Mouse (Mus musculus) naive thymus-derived CD4-positive, alpha-beta T cell, adult 2 months (primary cell): Measurements from ENCODE around the gene Leap2.
A peak's percentile ranks its signal among the peaks of the same experiment; 100 is the strongest.
"Not testable (repeated sequence)": the region's sequence is repeated elsewhere in the genome, so short reads cannot be mapped to it uniquely, and the experiment has no call there.

Source experiments
- DNase-seq: peaks from one replicate; pipeline ENCODE4 v3.0.0-alpha.2; 2011; ENCODE audit warnings: low read depth

Gene Leap2

DNA sequence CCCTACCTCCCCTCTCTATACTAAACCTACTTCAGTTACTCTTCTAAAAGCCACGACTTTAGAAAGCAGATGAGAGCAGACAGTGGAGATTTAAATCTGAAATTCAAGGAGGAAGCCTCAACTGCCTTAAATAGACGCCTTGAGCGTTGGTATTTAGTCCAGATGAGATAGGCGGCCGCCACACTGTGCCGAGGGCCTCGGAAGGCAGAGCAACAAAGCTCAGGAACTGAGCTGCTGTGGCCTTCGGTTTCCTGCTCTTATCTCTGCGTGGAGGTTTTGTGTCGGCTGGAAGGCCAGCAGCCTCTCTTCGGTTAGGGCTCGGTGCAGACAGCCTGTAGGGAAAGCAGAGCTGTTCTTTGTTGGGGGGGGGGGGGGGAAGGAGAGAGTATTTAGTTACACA is 19.0 kb upstream of the Leap2 start:
- peak; percentile 66 for DNase-seq

DNA sequence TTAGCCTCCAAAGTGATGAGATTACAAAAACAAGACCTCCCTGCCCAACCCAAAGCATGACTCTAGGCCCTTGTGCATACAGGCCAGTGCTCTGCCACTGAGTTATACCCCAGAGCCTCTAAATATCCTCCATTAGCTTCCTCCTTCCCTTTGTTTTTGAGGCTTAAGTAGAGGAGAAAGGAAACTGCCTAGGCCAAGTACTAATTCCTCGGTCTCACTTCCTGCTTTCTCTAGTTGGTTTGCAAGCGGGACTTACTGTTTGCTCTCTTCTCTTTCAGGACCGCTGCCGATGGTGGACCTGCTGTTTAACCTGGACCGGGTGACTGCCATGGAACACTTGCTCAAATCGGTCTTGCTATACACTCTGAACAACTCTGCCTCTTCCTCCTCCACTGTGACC is 13.4 kb upstream of the Leap2 start:
- no peak for DNase-seq

DNA sequence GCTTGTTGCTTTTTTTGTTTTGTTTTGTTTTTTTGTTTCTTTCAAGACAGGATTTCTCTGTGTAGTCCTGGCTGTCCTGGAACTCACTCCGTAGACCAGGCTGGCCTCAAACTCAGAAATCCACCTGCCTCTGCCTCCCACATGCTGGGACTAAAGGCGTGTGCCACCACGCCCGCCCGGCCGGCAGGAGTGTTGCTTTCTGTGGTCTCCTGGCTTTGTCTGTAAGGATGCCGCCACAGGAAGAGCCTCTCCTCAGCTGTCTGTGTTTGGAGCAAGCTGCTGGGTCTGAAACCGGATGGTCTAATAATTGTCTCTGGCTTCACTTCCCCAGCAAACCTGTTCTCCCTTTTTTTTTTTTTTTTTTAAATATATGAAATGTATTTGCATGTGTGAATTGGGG is 12.5 kb upstream of the Leap2 start:
- DNase-seq: no peak

DNA sequence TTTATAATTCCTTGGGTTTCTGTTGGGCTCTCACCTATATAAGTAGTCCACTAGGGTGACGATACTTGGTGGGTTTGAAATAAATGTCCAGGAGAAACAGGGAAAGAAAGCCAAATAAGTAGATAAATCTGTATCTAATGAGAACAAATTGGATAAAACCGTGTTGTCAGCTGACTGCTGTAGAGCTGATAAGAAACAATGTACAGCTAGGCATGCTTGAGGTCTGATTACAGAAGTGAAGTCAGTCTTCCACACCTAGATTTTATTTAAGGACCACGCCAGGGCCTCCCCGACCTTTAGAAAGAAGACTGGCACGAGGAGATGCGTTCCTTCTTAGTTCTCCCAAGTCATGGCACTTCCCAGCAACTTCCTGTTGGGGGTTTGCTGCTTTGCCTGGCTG is 10.1 kb upstream of the Leap2 start:
- DNase-seq: no peak

DNA sequence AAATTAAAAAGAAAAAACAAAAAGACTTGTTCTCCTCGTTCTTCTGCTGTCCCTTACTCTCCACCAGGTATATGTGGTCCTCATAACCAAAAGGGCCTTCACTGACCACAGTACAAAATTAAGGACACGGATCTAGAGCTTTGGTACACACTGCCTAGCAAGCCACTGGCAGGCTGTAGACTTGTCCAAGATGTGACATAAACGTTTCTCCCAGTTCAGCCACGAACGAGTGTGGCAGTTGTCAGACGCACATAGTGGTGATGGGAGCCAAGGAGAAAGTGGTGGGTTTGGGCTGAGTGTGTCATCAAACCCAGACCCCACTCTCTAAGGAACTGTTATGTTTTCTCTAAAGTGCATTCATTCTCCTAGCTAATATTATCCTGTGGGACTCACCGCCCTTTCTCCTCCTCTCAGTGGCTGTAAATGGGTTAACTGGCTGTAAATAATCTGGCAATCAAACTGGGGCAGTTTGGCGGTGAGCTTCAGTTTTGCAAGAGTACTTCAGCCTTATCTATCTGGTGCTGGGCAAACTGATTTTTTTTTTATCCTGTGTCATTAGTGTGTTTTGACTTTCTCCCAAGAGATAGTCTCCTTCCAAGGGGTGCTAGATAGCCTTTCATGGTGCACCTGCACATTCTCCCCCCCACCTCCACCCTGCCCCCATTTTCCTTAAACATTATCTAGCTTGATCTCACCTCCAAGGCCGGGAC is 8.5 kb upstream of the Leap2 start:
- DNase-seq: no peak

DNA sequence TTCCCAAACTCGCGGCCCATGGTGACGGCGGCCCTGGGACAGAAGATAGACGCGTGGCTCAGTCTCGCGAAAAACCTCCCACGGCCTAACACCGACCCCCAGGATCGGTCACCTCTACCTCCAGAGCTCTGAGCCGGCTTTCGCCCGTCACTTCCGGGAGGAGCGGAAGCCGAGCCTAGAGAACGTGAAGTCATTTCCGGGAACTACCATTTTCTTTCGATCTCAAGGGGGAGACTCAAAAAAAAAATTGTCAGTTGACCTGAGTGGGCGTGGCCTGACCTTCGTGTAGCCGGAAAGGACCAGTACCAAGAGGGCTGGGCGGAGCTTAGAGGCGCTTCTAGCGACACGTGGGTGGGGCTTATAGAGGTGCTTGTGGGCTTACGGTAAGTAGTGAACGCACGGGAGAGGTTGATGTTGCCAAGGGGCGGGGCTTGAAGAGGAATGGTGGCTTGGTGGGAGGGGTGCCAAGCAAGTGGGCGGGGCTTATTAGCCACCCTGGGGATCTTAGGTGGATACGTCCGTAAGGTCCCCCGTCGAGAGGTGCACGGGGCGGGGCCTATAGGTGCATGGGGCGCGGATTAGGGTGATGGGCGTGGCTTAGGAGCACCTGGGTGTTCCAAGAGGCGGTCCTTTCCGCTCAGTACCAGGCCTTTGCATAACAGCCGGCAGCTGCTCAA is 7.8 kb upstream of the Leap2 start, which contains the start of the genes Uqcrq and Gdf9:
TSS of gene Uqcrq (minus strand) at position 162 of the 677 bp plus-strand sequence.
TSS of gene Gdf9 (plus strand) at position 354 of the 677 bp plus-strand sequence.
- DNase-seq: peak; percentile 99

DNA sequence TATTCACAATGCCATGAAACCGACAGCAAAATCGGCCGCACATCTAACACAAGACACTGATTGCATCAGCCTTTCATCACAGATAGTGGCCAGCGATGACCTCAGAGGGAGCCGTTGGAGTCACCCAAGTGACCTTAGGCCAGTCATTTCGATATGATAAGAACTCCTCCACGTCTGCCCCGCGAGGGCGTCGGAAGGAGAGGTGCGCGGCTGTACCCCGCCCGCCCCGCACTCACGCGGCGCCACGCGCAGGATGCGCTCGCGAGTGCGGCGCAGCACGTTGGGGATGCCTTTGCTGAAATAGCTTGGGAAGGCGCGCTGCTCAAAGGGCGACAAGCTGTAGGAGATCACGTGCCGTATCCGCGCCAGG is 7.3 kb upstream of the Leap2 start:
- no peak for DNase-seq

DNA sequence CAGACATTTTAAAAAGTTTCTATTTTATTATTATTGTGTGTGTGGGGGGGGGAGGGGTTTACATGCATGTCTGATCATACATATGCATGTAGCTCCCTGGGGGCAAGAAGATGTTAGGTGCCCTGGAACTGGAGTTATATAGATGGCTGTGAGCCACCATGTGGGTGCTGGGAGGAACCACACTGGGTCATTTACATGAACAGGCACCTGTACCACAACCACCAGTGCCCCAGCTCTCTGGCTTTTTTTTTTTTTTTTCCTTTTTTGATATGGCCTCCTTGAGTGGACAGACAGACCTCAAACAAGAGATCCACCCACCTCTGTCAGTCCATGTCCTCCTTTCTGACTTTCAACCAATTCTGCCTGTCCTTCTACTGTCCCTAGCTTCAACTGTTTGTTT is 6.2 kb upstream of the Leap2 start:
- DNase-seq: no peak

DNA sequence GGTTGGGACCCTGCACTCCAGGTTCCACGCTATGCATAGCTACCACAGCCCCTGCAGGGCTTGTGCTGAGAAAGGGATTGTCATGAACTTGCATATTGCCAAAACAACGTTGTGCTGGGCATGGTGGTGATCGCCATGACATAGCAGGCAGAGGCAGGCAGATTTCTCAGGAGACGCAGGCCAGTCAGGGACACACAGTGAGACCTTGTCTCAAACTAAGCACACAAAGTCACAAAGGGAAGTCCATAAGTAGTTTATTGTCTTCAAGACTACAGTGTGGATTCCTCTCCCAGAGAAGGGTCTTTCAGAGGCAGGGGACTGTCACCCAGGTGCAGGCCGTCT is 5.7 kb upstream of the Leap2 start:
- no peak for DNase-seq

DNA sequence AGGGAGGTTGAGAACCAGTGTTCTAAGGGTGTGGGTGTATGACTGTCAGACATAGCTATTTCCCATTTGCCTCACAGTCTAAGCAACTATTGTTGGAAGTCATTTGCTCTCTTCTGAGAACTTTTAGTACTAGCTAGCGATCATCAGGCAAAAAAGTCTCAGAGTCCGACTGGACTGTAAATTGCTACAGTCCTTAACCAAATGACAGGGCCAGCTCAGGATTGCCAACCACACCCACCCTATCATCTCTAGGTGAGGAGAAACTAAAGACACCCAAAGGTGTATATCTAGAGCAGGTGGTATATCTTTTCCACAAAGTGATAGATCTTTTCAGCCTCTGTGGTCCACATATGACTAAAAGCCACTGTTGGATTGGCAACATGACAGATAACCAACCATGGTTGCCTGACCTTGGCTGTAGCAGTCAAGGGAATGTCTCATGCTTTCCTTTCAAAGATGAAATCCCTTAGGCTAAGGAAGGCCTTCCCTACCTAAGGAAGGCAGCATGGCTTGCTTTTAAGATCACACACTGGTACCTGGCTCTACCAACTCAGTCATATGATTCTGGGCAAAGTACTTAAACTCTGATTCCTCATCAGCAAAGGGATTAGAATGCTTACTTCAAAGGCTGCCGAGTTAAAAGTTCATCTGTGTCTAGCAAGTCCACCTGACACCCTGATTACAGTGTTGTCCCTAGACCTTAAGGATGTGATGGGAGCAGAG is 5.2 kb upstream of the Leap2 start:
- DNase-seq: no peak

DNA sequence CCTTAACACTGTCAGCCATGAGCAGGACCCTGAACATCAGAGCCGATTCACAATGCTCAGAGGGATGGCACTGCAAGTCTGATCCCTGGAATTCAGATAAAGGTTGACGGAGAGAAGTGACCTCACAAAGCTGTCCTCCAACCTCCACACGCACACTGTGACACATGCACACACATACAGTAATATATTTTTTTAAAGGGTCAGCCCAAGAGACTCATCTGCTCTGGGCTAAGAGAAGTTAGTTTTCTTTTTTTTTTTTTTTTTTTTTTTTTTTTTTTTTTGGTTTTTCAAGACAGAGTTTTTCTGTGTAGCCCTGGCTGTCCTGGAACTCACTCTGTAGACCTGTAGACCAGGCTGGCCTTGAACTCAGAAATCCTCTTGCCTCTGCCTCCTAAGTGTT is 3.9 kb upstream of the Leap2 start:
- DNase-seq: not testable (repeated sequence)

DNA sequence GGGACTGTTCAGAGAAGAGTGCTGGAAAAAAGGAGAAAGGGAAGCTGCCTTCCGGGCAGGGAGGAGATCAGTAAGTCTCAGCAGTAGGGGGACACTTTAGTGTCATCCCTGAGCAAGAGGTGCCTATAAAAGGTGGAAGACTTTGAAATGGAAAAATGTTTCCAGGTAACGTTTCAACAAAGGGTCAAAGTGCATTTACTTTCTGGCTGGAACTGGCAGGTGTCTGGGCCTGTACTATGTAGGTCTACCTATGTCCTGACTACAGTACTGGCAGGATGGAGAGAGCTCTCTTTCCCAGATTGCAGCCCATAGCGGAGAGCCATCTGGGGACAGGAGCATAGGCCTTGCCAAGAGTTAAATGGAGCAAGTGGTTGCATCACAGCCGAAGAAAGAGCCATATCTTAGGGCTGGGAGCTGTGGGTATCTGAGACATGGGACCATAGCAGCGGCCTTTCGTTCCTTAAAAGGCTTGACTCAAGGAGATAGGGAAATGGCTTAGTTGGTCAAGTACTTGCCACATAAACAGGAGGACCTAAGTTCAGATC is 2.8 kb upstream of the Leap2 start:
- no peak for DNase-seq

DNA sequence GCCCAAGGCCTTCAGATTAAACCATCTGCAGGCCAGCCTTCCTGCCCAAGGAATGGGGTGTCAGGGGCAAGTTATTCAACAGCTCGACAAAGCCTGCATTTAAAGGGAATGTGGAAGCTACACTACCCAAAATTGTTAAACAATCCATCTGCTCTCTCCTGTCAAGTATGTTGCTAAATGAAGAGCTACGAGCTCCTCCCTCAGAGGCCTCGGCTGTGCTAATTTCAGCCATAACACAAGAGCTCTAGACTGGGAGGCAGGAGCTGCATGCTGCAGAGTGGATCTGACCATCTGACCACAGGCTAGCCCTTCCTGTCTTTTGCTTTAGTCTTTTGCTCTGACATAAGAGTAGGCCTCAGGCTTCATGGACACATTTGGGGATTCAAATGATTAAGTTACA is 2.3 kb upstream of the Leap2 start:
- DNase-seq: no peak

DNA sequence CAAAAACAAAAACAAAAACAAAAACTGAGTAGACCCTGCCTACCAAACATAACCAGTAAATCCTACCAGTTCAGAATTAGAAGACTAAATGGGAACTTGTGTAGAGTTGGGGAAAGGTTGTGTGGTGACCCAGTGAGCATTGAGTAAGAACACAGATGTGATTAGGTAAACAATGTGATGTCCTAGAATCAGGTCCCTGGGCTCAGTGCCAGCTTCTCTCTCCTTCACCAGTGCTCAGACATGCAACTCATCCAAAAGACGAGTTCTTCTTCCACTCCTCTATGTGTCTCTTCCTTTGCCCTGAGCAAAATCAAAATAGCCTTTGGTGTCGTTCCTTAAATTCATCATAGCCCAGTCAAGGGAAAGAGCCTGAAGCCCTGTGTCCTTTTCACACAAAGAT is 1.9 kb upstream of the Leap2 start:
- DNase-seq: no peak

DNA sequence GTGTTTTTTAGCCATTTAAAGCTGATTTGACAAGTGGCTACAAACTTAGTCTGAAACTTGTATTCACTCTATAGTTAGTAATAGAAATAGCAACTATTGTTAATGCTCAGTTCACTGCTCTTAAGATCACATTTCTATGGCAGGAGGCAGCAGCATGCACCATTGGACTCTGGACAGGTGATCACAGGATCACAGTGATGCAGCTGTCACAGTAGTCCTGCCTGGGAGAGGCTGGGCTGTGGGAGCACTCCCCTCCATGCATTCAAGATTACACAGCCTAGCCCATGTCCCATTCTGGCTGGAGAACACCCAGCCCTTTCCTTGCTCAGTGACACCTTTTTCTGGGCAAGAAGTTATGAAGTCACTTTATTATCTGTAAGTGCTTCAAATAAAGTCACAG is 4.9 kb downstream of the Leap2 start:
- DNase-seq: no peak

DNA sequence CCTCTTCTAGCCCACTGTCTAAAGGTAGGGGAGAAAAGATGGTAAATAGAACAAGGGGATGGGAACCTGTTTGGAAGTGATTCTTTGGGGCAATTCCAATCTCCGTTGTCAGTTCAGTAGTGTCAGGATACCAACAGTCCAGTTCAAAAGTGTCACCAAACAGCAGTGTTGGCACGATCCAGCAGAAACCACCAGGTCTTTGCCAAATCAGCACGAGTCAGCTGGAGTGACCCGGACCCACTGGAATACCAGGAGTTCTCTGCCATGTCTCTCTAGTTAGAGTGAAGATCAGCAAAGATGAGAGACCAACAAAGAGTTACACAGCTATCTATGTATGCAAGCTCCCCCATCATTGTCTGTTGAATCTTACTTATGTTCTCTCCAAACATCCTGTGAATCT is 9.1 kb downstream of the Leap2 start:
- no peak for DNase-seq

DNA sequence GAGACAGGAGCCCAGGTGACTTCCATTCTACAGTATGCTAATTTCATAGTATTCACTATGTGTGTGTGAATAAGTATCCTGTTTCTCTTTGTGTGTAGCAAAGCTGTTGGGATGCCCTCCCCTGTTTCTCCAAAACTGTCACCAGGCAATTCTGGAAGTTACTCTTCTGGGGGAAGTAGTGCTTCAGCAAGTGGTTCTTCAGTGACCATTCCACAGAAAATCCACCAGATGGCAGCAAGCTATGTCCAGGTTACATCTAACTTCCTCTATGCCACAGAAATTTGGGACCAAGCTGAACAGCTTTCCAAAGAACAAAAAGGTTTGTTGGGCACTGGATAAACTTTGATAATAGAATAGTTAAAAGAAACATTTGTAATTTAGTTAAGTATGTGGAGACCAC is 11.2 kb downstream of the Leap2 start:
- DNase-seq: peak; percentile 37

DNA sequence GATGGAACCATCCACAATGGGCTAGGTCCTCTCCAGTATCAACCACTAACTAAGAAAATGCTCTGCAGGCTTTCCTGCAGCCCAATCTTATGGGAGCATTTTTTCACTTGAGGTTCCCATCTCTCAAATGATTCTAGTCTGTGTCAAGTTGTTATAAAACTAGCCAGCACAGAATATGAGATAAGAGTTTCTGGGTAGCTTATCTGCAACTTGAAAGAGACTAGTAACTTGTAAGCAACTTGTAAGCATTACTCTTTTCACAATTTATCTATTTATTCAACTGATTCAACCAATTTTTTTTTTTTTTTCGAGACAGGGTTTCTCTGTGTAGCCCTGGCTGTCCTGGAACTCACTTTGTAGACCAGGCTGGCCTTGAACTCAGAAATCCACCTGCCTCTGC is 19.3 kb downstream of the Leap2 start:
- no peak for DNase-seq

DNA sequence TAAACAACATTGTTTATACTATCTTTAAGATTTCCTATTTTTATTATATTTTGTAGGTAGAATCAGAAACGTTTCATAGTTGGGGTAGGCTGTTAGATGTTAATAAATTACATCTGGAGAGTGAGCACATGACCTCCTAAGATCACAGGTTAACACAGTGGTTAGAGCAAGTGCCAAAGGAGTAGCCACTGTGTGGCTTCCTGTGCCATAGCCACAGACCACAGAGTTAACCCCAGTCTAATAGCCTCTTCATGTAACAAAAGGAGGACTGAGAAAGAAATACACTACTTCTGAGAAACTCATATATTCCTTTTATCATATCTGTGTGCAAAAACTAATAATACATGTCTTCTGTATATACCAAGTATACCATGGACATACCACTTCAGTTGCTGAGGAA is 29.1 kb downstream of the Leap2 start:
- DNase-seq: no peak

DNA sequence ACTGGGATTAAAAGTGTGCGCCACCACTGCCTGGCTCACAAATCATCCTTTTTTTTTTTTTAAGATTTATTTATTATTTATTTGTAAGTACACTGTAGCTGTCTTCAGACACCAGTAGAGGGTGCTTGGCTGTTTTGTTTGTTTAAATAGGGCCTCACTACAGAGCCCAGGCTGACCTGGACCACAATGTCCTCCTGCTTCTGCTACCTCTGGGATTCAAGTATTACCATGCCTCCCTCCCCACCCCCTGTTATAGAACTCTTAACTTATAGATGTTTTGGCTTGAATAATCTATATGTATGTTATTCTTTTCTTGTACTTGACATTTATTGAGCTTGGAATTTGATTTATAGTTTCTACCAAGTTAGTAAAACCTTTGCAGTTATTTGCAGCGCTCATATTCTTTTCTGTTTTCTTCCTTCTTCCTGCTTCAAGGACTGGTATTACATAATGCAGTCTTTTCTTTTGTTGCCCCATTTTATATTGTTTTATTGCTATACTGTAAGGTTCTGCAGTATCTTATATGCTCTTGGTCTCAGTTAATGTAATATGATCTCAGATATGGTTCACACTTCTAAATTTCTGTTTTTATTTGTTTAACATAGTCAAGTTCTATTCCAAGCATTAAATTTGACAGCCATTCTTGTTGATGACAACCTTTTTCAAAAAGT is 39.1 kb downstream of the Leap2 start:
- no peak for DNase-seq

DNA sequence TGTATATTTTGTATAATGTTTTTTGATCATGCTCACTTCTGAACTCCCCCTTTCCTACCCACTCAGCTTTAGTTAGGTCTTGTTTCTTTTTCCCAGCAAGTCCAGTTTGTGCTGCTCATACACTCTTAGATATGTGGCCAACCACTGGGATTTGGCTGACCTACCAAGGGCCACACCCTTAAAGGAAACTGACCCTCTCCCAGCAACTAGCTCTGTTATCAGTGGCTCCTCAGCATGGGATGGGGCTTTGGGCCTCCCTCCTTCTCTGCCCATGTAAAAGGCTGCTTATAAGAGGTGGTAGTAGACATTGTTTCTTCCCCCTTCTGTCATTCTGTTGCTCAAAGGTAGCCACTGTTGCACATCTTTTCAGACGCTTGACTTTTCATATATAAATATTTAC is 44.1 kb downstream of the Leap2 start:
- DNase-seq: no peak
